Mouse (Mus musculus): ENCODE data around the gene Pqlc2. TPM values are rescaled to one million over a fixed set of nuclear protein-coding genes. Genes with fewer than 3 reads are reported as not detected.

Gene Pqlc2
- total RNA-seq, 2 experiments from 2014 or later = 3.5 to 3.9 TPM

Other genes starting within 250 kb of the Pqlc2 start
- gene Htr6, start 235.1 kb downstream of the Pqlc2 start, total RNA-seq (2015) = not detected in 2 replicates
- gene Htr6, start 235.1 kb downstream of the Pqlc2 start, total RNA-seq (2017) = not detected in 2 replicates
- gene Nbl1, start 217.7 kb downstream of the Pqlc2 start, total RNA-seq (2015) = not detected in 2 replicates
- gene Nbl1, start 217.7 kb downstream of the Pqlc2 start, total RNA-seq (2017) = not detected in 2 replicates
- 517 and 531 TPM in 2 replicates for gene Minos1, start 179.6 kb downstream of the Pqlc2 start, total RNA-seq (2015)
- gene Minos1, start 179.6 kb downstream of the Pqlc2 start, total RNA-seq (2017) = 167 and 172 TPM in 2 replicates
- 409 and 415 TPM in 2 replicates for gene Capzb, start 117.8 kb downstream of the Pqlc2 start, total RNA-seq (2015)
- 139 and 157 TPM in 2 replicates for gene Capzb, start 117.8 kb downstream of the Pqlc2 start, total RNA-seq (2017)
- gene Akr7a5, start within 50 bp of the Pqlc2 start, total RNA-seq (2015) = 10.6 and 11.8 TPM in 2 replicates
- 11.2 and 13.0 TPM in 2 replicates for gene Akr7a5, start within 50 bp of the Pqlc2 start, total RNA-seq (2017)
- 150 and 154 TPM in 2 replicates for gene Mrto4, start 41.9 kb upstream of the Pqlc2 start, total RNA-seq (2015)
- 72.2 and 75.9 TPM in 2 replicates for gene Mrto4, start 41.9 kb upstream of the Pqlc2 start, total RNA-seq (2017)
- gene Emc1, start 41.9 kb upstream of the Pqlc2 start, total RNA-seq (2015) = 19.2 and 19.8 TPM in 2 replicates
- 30.3 and 42.6 TPM in 2 replicates for gene Emc1, start 41.9 kb upstream of the Pqlc2 start, total RNA-seq (2017)
- 63.6 and 83.1 TPM in 2 replicates for gene Ubr4, start 41.9 kb upstream of the Pqlc2 start, total RNA-seq (2015)
- 41.7 and 46.1 TPM in 2 replicates for gene Ubr4, start 41.9 kb upstream of the Pqlc2 start, total RNA-seq (2017)
- 0.39 and 0.69 TPM in 2 replicates for gene Iffo2, start 219.8 kb upstream of the Pqlc2 start, total RNA-seq (2015)
- 0.33 and 1.2 TPM in 2 replicates for gene Iffo2, start 219.8 kb upstream of the Pqlc2 start, total RNA-seq (2017)

Data from megakaryocyte progenitor cell, adult 5-6 weeks (primary cell).